Mouse (Mus musculus): Measurements from ENCODE around the gene Grip1.

- TF ChIP-seq CTCF (IDR thresholded peaks at IDR 0.05; ENCODE audit: low read depth) (no peak; the same call in 1 of the 2 replicates), EP300 (IDR thresholded peaks at IDR 0.05; ENCODE audit: low read depth) (no peak)
Measured at GRCm38 (mm10) chr10:120130621-120131020, 677.0 kb downstream of the Grip1 start.

Measured in heart, postnatal 0 days (tissue).